Mouse (Mus musculus) erythroblast, embryonic 14.5 days (primary cell): ENCODE measurements around the gene St6galnac3.

Experiments
- GATA1 ChIP-seq: IDR thresholded peaks from 2 replicates; pipeline ENCODE4 v1.6.1; 2012; ENCODE audit warnings: low read length, inconsistent platforms, mixed read lengths
- TAL1 ChIP-seq: IDR thresholded peaks from 3 replicates; pipeline ENCODE4 v1.6.1; 2012; ENCODE audit warnings: low read length, inconsistent platforms, mixed read lengths

DNA sequence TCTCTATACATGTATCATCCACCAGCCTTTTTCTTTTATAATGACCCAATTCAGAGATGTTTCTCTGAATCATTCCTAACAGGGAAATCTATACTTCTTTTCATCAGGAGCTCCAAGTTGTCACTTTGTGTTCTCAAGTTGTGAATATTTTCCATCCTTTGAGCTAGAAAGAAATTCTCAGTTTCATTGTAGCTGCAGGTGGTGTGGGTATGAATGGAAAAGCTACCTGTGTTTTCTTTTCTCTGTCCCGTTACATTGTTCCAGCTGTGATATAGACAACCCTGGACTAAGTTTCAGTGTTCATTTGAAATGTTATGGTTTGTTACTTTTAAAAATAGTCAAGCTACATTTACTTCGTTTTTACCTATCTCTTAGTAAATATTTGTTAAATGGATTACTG lies 534.2 kb downstream of the St6galnac3 start:
- TF ChIP-seq TAL1 (no peak), GATA1 (no peak)
